Mouse (Mus musculus) G1E (cell line): ENCODE results near the gene Olfr316. TPM values are rescaled to one million over a fixed set of nuclear protein-coding genes. Genes with fewer than 3 reads are reported as not detected.

ENCODE experiments used
- ATAC-seq: 2 replicates; pipeline ENCODE4 v1.8.0; 2016; ENCODE audit warnings: mild to moderate bottlenecking; ENCODE audit not compliant: insufficient number of reproducible peaks, poor library complexity, low FRiP score, severe bottlenecking; ENCODE audit errors: extremely low read depth
- DNase-seq: peaks from one replicate; pipeline ENCODE4 v3.0.0; 2012; ENCODE audit warnings: low spot score
- H3K27me3 ChIP-seq: 2 replicates; pipeline ENCODE4 v1.6.1; 2012; ENCODE audit warnings: mild to moderate bottlenecking, low read length, inconsistent platforms; ENCODE audit not compliant: insufficient read depth
- H3K36me3 ChIP-seq: replicated peaks from 2 replicates; pipeline ENCODE3; 2012; ENCODE audit warnings: mild to moderate bottlenecking, inconsistent platforms
- H3K4me1 ChIP-seq: 2 replicates; pipeline ENCODE4 v1.6.1; 2012; ENCODE audit warnings: low read depth, low read length, inconsistent platforms, mixed read lengths; ENCODE audit not compliant: insufficient read depth
- H3K4me3 ChIP-seq: 2 replicates; pipeline ENCODE4 v1.5.1; 2012; ENCODE audit warnings: low read depth, mild to moderate bottlenecking, inconsistent platforms, low read length, moderate library complexity, mixed read lengths
- H3K9me3 ChIP-seq: replicated peaks from 2 replicates; pipeline ENCODE4 v1.6.1; 2012; ENCODE audit warnings: inconsistent platforms
- CTCF ChIP-seq: IDR thresholded peaks from 2 replicates; pipeline ENCODE4 v1.5.1; 2012; ENCODE audit warnings: low read depth, low read length, inconsistent platforms, mixed read lengths
- GATA1 ChIP-seq: IDR thresholded peaks from 2 replicates; pipeline ENCODE4 v1.6.1; 2012; ENCODE audit warnings: borderline replicate concordance, low read length, inconsistent platforms, mixed read lengths
- GATA2 ChIP-seq: IDR thresholded peaks from 2 replicates; pipeline ENCODE4 v1.6.1; 2012; ENCODE audit warnings: low read depth, low read length, inconsistent platforms, borderline replicate concordance
- POLR2AphosphoS5 ChIP-seq: IDR thresholded peaks from 2 replicates; pipeline ENCODE4 v1.6.1; 2012; ENCODE audit warnings: low read depth, low read length, inconsistent platforms; ENCODE audit not compliant: insufficient replicate concordance
- TAL1 ChIP-seq: conservative IDR thresholded peaks from 2 replicates; pipeline ENCODE4 v1.6.1; 2012; ENCODE audit warnings: low read depth, low read length, inconsistent platforms, mixed read lengths
- polyA plus RNA-seq: library from polyadenylated mRNA; stranded (reverse); fragments of >175 nt; gene quantifications from 2 replicates; pipeline ENCODE4 v1.2.3, GENCODE M21; 2012
- total RNA-seq, 2 experiments: library from RNA; stranded (forward) in 1 of 2; stranded (reverse) in 1 of 2; fragments of 200-1000 nt in 1 of 2; fragments of >200 nt in 1 of 2; fragmentation: Nextera tagmentation in 1 of 2; gene quantifications; 2 replicates each; pipeline ENCODE4 v1.2.3; 2014 to 2017

Gene Olfr316
- total and polyA plus RNA-seq, 3 experiments: 0.33 TPM; not detected in 2

GRCm38 (mm10) chr11:58788346-58788745 is 35.8 kb downstream of the Olfr316 start:
- no peak for TF ChIP-seq GATA2
- TF ChIP-seq POLR2AphosphoS5: no peak
- no peak for TF ChIP-seq CTCF
- no peak for TF ChIP-seq TAL1
- no peak for TF ChIP-seq GATA1
- no peaks in the 10 kb centered on the region for H3K27me3 ChIP-seq
- no peaks in the 10 kb centered on the region for H3K9me3 ChIP-seq
- ATAC-seq (no peak), DNase-seq (no peak)
- no peaks in the 10 kb centered on the region for H3K36me3 ChIP-seq
- H3K4me3 ChIP-seq: no peak overlapping the region
- H3K4me1 ChIP-seq: 0 out of 2 replicates have a peak, but pooled peaks cover 3% of the 10 kb centered on the region

GRCm38 (mm10) chr11:58789532-58789931 is 37.0 kb downstream of the Olfr316 start:
- no peak for TF ChIP-seq GATA1
- TF ChIP-seq CTCF: no peak
- no peak for TF ChIP-seq GATA2
- no peak for TF ChIP-seq POLR2AphosphoS5
- TF ChIP-seq TAL1: no peak
- 0 out of 2 replicates have a peak, but pooled peaks cover 3% of the 10 kb centered on the region for H3K4me1 ChIP-seq
- H3K4me3 ChIP-seq: no peak overlapping the region
- no peaks in the 10 kb centered on the region for H3K27me3 ChIP-seq
- ATAC-seq (no peak), DNase-seq (no peak)
- H3K36me3 ChIP-seq: no peaks in the 10 kb centered on the region
- no peaks in the 10 kb centered on the region for H3K9me3 ChIP-seq

- H3K9me3 ChIP-seq: no peaks in the 10 kb centered on the region
- DNase-seq: no peak
Measured at GRCm38 (mm10) chr11:58790053-58790452, 37.5 kb downstream of the Olfr316 start.

GRCm38 (mm10) chr11:58790646-58791045 is 38.1 kb downstream of the Olfr316 start:
- H3K4me1 ChIP-seq: 0 out of 2 replicates have a peak, but pooled peaks cover 3% of the 10 kb centered on the region
- no peak overlapping the region for H3K4me3 ChIP-seq
- TF ChIP-seq GATA2 (no peak), CTCF (no peak), GATA1 (no peak)
- H3K27me3 ChIP-seq: no peaks in the 10 kb centered on the region
- DNase-seq (no peak), ATAC-seq (no peak)
- no peaks in the 10 kb centered on the region for H3K36me3 ChIP-seq
- no peaks in the 10 kb centered on the region for H3K9me3 ChIP-seq

More at GRCm38 (mm10) chr11:58790053-58790452, 37.5 kb downstream of the Olfr316 start:
- ATAC-seq: no peak
- Histone ChIP-seq H3K36me3 (no peaks in the 10 kb centered on the region), H3K27me3 (no peaks in the 10 kb centered on the region), H3K4me3 (no peak overlapping the region), H3K4me1 (0 out of 2 replicates have a peak, but pooled peaks cover 3% of the 10 kb centered on the region)
- TF ChIP-seq GATA1 (no peak), CTCF (no peak), GATA2 (no peak), TAL1 (no peak), POLR2AphosphoS5 (no peak)

- peak; percentile 24 for DNase-seq
- no peaks in the 10 kb centered on the region for H3K4me1 ChIP-seq
- no peak for ATAC-seq
- no peak overlapping the region for H3K4me3 ChIP-seq
- H3K9me3 ChIP-seq: no peaks in the 10 kb centered on the region
- TF ChIP-seq POLR2AphosphoS5 (no peak), GATA1 (no peak), TAL1 (no peak), CTCF (0 out of 2 replicates have a peak, but pooled peaks have one; percentile 6), GATA2 (no peak)
- H3K36me3 ChIP-seq: no peaks in the 10 kb centered on the region
- peaks cover 9% of the 10 kb centered on the region; the same call in 1 of the 2 replicates for H3K27me3 ChIP-seq
Measured at GRCm38 (mm10) chr11:58795856-58796255, 43.3 kb downstream of the Olfr316 start.

GRCm38 (mm10) chr11:58796850-58797249 is 44.3 kb downstream of the Olfr316 start:
- DNase-seq (no peak), ATAC-seq (no peak)
- no peaks in the 10 kb centered on the region for H3K4me1 ChIP-seq
- H3K9me3 ChIP-seq: no peaks in the 10 kb centered on the region
- no peaks in the 10 kb centered on the region for H3K36me3 ChIP-seq
- TF ChIP-seq TAL1 (no peak), GATA2 (no peak), CTCF (no peak), POLR2AphosphoS5 (no peak), GATA1 (no peak)
- H3K27me3 ChIP-seq: peaks cover 9% of the 10 kb centered on the region; the same call in 1 of the 2 replicates
- no peak overlapping the region for H3K4me3 ChIP-seq

- no peaks in the 10 kb centered on the region for H3K36me3 ChIP-seq
- H3K4me1 ChIP-seq: no peaks in the 10 kb centered on the region
- H3K27me3 ChIP-seq: peaks cover 9% of the 10 kb centered on the region; the same call in 1 of the 2 replicates
- no peaks in the 10 kb centered on the region for H3K9me3 ChIP-seq
- TF ChIP-seq GATA2 (no peak), CTCF (no peak), POLR2AphosphoS5 (no peak), GATA1 (no peak), TAL1 (no peak)
- no peak for DNase-seq
- H3K4me3 ChIP-seq: no peak overlapping the region
- no peak for ATAC-seq
Measured at GRCm38 (mm10) chr11:58799747-58800146, 47.2 kb downstream of the Olfr316 start.
